Mouse (Mus musculus): ENCODE results near the gene Il11ra2. TPM values are rescaled to one million over a fixed set of nuclear protein-coding genes. Genes with fewer than 3 reads are reported as not detected.
"Not testable (repeated sequence)": the region's sequence is repeated elsewhere in the genome, so short reads cannot be mapped to it uniquely, and the experiment has no call there.

Il11ra2 gene
- polyA plus RNA-seq, 1 experiment from 2014 or later, result not detected

DNA sequence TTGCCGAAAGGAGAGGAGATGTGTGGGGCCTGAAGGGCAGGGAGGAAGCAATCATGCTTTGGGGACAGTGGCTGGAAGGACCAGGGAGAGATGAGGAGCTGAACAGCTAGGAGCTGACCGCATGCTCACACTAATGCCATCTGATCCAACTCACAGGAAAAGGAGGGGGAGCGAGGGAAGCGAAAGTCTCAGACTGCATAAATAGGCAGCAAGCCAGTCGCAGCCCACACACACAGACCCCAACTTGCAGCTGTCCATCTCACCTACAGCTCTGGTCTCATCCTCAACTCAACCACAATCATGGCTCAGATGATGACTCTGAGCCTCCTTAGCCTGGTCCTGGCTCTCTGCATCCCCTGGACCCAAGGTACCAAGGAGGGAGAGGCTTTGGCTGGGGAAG, 49.8 kb downstream of the Il11ra2 start, which contains the start of gene Gm10591:
Gene Gm10591 (plus strand): TSS at position 301 of the 400 bp plus-strand sequence.
- not testable (repeated sequence) for H3K36me3 ChIP-seq (ENCODE audit: control insufficient read depth, insufficient read depth, low read length); H3K4me2 ChIP-seq; ATAC-seq (replicated peaks; ENCODE audit: insufficient number of reproducible peaks, low FRiP score, low TSS enrichment); H3K27me3 ChIP-seq (ENCODE audit: control insufficient read depth, insufficient read depth, low read length); H3K9me3 ChIP-seq (replicated peaks; ENCODE audit: control insufficient read depth, low read length); H3K4me3 ChIP-seq (ENCODE audit: low read depth, low read length); H3K4me1 ChIP-seq (ENCODE audit: control insufficient read depth, insufficient read depth, low read length); H3K9ac ChIP-seq (ENCODE audit: low read depth, low read length); H3K27ac ChIP-seq (ENCODE audit: low read depth, low read length)
- WGBS (ENCODE audit: insufficient replicate concordance), result no CpG with 5 or more reads among the region's 5 CpGs

Other genes with a start within 250 kb of the Il11ra2 start
- gene Gm21586, start 222.5 kb downstream of the Il11ra2 start, polyA plus RNA-seq (2014; fragmentation: Nextera tagmentation; extraction: Ambion mirVana), result not detected in 2 replicates
- gene Gm2163, start 195.1 kb downstream of the Il11ra2 start, polyA plus RNA-seq (2014; fragmentation: Nextera tagmentation; extraction: Ambion mirVana), result not detected in 2 replicates
- gene Fam205a2, start 133.7 kb downstream of the Il11ra2 start, polyA plus RNA-seq (2014; fragmentation: Nextera tagmentation; extraction: Ambion mirVana), result 0.06 and 0.07 TPM in 2 replicates
- not detected in 2 replicates for gene Gm10591, start 49.7 kb downstream of the Il11ra2 start, polyA plus RNA-seq (2014; fragmentation: Nextera tagmentation; extraction: Ambion mirVana)
- 0.23 TPM in 1 of 2 replicates, not detected in the other for gene Gm2564, start 32.2 kb downstream of the Il11ra2 start, polyA plus RNA-seq (2014; fragmentation: Nextera tagmentation; extraction: Ambion mirVana)
- gene Ccl27b, start 6.6 kb downstream of the Il11ra2 start, polyA plus RNA-seq (2014; fragmentation: Nextera tagmentation; extraction: Ambion mirVana), result not detected in 2 replicates
- gene 4930578G10Rik, start 73.7 kb upstream of the Il11ra2 start, polyA plus RNA-seq (2014; fragmentation: Nextera tagmentation; extraction: Ambion mirVana), result not detected in 2 replicates
- not detected in 2 replicates for gene Ccl19, start 94.7 kb upstream of the Il11ra2 start, polyA plus RNA-seq (2014; fragmentation: Nextera tagmentation; extraction: Ambion mirVana)
- 0.89 and 1.6 TPM in 2 replicates for gene Ccl21a, start 112.1 kb upstream of the Il11ra2 start, polyA plus RNA-seq (2014; fragmentation: Nextera tagmentation; extraction: Ambion mirVana)
- gene Fam205a1, start 192.0 kb upstream of the Il11ra2 start, polyA plus RNA-seq (2014; fragmentation: Nextera tagmentation; extraction: Ambion mirVana), result not detected in 2 replicates
- gene Gm12394, start 194.9 kb upstream of the Il11ra2 start, polyA plus RNA-seq (2014; fragmentation: Nextera tagmentation; extraction: Ambion mirVana), result 0.13 TPM in 1 of 2 replicates, not detected in the other
- gene Fam205c, start 212.3 kb upstream of the Il11ra2 start, polyA plus RNA-seq (2014; fragmentation: Nextera tagmentation; extraction: Ambion mirVana), result 0.46 TPM in 1 of 2 replicates, not detected in the other

Measured in heart, embryonic 11.5 days (tissue).